Mouse (Mus musculus) right cerebral cortex, postnatal 25 days (tissue): ENCODE results near the gene Ell.

Source experiments
- DNase-seq: peaks from one replicate; pipeline ENCODE4 v3.0.0; 2022

Gene Ell

DNA sequence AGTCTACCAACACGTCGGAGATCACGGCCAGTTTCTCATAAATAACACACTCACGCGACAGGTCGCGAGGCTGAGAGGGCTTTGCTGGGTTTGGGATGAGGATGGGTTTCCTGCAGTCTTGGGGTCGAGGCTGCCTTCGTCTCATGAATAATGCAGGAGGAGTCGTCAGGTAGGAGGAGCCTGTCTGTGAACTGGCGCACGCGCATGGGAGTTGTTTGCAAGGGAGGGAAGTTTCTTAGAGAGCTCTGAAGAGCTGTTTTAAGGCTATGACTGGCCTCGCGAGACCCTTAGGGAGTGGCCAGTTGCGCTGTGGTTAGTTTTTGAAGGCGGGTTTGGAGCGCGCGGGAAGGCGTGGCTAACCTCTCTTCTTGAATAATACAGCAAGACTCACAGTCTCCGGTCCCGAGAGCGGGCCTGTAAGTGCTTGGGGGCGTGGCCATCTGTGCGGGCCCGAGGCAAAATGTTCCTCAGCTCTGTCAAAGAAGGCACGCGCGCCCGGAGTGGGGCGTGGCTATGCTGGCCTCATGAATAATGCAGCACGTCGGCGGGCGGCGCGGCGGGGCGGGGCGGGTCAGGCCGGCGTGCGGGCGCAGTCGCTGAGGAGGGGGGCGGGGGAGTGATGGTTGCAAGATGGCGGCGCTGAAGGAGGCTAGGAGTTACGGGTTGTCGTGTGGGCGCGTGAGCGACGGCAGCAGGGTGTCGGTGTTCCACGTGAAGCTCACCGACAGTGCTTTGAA lies at the start of gene Ell:
Ell (plus strand) TSS at position 381 of the 737 bp plus-strand sequence.
- peak; percentile 99 for DNase-seq

DNA sequence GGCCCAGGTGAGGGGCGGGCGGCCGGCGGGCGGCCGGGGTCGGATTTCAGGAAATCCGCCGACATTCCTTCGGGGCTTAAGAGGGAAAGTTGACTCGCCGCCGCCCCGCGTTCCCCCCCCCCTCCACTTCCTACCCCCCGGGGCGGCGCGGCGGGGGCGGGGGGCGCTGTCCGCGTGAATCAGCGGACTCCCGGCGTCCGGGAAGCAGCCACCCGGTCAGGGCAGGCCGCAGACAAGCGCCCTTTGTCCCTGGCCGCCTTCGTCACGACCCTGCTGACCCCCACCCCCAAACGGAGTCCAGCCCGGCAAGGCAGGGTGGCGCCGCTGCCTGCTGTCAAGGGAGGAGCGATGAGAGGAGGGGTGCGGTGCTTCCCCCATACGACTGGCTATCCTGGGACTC lies 49.7 kb upstream of the Ell start:
- no peak for DNase-seq

- no peak for DNase-seq
Observed at GRCm38 (mm10) chr8:70490061-70490879, 49.0 kb upstream of the Ell start.

DNA sequence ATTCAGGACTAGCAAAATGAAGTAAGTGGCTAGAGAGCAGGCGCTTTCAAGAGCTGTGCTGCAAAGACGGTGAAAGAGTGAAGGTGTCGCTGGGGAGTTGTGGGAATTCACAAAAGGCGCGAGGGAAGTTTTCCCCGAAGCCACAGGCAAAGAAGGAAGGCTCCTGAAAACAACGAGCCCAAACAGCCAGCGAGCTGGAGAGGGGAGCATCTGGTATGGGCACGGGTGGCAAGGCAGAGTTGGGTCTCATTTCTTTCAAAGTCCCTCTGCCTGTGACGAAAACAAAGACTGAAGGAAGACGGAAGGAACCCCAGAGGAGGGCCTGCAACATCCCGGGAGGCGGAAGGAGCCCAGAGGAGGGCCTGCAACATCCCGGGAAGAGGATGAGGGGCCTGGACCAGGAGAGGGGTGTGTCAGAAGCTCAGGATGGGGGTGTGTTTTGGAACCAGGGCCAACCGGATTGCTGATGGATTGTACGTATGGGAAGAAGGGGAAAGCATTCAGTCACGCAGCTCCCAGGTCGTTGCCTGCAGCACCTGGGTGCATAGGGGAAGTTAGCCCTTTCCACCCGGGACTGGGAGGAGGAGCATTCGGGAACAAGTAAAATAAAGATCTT lies 48.3 kb upstream of the Ell start:
- DNase-seq = no peak

DNA sequence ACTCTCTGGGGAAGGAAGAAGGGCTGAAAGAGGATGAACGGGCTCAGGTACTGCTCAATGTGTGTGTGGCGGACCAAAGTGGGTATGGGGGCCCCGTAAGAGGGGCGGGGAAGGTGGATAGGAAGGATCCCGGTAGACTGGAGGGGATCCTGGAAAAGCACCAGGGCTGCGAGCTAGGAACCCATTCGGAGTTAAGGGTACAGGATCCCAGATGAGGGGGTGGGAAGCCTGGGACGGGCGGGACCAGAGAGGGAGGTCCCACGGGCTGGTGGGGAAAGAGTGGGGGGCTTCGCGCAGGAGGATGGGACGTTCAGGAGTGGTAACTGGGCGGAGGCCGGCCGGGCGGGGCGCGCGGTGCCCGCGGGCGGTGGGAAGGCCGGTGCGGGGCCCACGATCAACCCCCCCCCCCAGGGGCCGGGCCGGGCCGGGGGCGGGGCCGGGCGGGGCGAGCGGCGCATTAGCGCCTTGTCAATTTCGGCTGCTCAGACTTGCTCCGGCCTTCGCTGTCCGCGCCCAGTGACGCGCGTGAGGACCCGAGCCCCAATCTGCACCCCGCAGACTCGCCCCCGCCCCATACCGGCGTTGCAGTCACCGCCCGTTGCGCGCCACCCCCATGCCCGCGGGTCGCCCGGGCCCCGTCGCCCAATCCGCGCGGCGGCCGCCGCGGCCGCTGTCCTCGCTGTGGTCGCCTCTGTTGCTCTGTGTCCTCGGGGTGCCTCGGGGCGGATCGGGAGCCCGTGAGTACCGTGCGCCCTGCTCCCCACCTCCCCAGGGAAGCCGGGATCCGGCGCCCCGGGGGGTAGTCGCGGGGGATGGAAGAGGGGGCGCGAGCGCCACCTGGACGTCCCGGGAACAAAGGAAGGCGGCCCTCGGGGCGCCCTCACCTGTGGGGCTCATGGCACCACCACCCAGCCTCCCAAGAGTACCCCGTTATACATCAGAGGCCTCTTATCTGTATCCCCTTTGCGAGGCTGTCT lies 46.3 kb upstream of the Ell start, which contains the start of gene Crlf1:
Crlf1 (plus strand) TSS at position 495 of the 977 bp plus-strand sequence.
- no peak for DNase-seq

DNA sequence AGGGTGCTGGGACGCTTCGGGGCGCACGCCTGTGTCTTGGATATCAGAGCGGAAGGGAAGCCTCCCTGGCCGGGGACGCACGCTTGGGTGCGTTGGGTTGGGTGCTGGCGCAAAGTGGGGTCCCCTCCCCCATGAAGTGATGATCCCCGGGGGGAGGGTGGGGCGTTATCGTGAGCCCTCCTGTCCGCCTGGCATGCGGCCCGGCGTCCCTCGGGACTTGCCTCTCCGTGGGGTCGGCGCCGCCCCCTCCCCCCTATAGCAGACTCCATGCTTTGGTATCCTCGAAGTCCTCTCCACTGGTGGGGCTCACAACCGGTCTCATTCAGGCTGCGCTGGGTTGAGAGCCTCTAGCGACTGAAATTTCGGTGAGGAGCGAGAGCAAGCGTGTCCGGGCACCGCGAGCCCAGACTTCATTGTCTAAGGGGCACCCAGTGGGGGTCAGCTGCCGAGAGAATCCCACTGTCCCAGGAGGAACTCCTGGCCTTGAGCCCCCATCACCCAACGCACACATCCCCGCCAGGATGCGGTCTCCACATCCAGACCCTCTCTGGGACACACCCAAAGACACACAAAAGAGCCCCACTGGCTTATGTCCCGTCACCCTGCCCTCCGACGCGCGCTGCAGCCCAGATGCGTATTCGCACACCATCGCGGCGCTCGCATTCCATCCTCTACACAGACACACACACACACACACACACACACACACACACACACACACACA lies 45.4 kb upstream of the Ell start:
- no peak for DNase-seq

DNA sequence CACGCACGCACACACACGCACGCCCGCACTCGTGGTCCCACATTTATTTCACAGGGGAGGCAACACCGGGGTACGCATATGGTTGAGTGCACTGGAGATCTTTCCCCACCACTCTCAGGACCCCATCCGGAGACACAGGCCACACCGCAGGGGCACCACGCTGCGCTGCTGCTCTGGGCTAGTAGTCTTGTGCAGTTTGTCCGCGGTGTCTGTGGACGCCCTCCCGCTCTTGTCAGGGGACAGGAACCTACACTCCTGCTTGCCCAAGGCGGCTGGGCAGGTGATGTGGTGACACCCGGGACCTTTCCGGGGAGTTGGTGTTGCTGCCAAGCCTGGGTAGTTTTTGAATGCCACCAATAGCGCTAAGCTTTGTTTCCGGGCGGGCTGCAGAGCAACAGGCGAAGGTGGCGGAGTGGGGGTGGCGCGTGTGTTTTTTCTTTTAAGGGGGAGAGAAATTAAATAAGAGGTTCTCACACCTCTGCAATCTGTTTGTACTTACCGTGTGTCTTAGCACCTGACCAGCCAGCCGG lies 44.8 kb upstream of the Ell start:
- DNase-seq = no peak

DNA sequence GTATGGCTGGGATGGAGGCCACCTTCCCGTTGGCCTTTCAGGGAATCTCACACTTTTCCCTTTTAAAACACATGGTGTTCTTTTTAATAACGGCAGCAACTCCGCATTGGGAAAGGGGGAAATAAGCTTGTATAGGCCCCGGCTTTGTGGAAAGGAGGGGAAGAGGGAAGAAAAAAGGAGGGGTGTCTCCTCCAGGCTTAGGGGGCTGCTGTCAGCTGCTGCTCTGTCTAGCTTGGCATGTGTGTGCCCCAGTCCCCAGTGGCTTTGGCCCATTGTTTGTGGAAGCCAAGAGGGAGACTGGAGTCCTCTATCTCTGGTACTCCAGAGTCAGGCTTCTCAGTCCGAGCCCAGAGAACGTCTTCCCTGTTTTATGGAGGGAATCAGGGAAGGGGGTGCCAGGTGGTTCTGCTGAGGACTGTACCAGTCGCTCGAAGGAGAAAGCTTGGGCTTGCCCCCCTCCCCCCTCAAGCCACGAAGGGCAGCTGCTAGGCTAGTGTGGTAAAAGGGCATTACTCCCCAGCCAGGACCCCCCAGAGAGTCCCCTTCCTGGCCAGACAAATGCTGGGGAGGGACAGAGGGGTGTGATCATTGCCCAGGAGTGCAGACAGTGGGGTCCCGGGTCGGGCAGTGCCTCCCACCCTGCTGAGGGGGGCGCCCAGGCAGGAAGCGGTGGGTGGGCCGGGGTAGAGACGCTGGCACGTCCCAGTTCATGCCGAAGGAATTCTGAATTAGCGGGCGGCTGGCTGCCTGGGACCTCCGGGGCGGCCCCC lies 44.1 kb upstream of the Ell start:
- no peak for DNase-seq

DNA sequence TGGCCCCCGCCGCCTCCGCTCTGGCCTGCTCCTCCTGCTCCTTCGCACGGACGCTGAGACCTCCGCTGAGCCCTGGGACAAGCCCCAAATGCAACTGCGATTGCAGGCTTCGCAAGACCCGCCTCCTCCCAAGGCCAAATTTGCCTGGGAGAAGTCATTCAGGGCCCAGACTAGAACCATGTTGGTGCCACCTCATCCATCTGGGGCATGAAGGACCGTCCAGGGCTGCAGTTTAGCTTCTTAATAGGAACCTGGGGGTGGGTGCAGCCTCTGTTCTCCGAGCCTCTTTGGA lies 43.5 kb upstream of the Ell start:
- DNase-seq = no peak

- DNase-seq = no peak
Observed at GRCm38 (mm10) chr8:70500386-70501301, 38.6 kb upstream of the Ell start.

DNA sequence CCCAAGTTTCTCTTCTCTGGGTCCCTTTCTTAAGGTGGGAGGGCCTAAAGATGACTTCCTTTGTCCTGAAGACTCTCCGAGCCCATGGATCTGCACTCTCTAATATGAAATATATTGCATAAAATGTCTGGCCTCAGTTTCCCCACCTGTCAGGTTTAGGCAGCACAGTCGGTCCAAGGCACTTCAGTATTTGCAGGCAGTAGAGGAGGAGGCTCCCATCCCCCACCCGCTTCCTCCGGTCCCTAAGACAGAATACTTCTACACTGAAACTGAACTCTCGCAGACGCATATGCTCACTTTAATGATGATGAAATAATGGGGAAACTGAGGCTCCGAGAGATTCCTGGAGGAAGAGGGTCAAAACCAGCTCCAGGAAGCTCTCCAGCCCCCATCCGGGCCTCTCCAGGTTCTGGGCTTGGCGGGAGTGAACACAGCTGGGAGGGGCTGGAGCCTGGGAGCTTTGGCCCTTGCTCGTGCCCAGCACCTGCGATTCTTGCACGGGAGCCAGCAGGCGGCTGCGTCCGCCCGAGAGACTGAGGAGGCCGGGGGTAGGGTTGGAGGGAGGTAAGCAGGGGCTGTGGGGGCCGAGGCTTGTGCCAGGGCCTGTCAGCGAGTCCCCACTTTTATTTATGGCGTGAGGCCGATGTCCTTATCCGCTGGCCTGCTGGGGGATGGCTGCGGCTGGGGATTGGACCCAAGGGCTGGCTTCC lies 37.3 kb upstream of the Ell start:
- DNase-seq = no peak

DNA sequence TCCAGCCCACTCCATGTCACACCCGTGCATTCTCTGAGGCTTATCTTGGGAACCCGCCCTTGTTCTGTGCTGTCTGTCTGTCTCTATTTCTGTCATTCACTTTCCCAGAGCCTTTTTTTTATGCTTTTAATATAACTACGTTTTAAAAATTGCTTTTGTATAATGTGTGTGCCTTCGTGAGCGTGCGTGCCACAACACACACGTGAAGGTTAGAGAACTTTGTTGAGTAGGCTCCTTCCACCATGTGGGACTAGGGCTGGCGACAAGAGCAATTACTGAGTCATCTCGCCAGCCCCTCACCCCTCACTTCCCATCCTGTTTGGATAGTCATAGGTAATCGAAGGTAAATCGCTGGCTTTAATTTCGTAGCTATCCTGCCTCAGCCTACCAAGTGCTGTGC lies 36.7 kb upstream of the Ell start:
- no peak for DNase-seq

DNA sequence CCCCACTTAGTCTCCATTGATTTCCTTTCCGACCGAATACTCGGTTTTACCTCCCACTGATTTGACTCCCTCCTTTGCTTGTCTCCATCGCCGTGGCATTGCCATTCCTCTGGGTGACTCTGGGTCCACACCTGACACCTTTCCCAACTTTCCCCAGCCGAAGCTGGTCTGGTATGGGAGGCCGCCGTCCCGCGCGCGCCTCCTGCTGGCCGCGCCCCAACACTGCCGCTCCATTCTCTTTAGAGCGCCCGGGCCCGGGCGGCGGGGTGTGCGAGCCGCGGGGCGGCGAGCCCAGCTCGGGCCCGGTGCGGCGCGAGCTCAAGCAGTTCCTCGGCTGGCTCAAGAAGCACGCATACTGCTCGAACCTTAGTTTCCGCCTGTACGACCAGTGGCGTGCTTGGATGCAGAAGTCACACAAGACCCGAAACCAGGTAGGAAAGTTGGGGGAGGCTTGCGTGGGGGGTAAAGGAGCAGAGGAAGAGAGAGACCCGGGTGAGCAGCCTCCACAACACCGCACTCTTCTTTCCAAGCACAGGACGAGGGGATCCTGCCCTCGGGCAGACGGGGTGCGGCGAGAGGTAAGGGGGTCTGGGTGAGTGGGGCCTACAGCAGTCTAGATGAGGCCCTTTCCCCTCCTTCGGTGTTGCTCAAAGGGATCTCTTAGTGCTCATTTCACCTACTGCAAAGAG lies 36.1 kb upstream of the Ell start:
- peak; percentile 54 for DNase-seq

GRCm38 (mm10) chr8:70504291-70504716 lies 35.0 kb upstream of the Ell start:
- DNase-seq = peak; percentile 46

- peak; percentile 76 for DNase-seq
Observed at GRCm38 (mm10) chr8:70504851-70505250, 34.4 kb upstream of the Ell start.

- no peak for DNase-seq
Observed at GRCm38 (mm10) chr8:70505698-70506327, 33.4 kb upstream of the Ell start.

- peak; percentile 94 for DNase-seq
Observed at GRCm38 (mm10) chr8:70506328-70507026, 32.8 kb upstream of the Ell start, which contains the start of gene Rex1bd. Gene Rex1bd (minus strand): TSS chr8:70506752.
